Mouse (Mus musculus): Measurements from ENCODE around the gene Ttc8. TPM values are rescaled to one million over a fixed set of nuclear protein-coding genes. Genes with fewer than 3 reads are reported as not detected.

Gene Ttc8
- total RNA-seq, 1 experiment: 8.7 TPM

DNA sequence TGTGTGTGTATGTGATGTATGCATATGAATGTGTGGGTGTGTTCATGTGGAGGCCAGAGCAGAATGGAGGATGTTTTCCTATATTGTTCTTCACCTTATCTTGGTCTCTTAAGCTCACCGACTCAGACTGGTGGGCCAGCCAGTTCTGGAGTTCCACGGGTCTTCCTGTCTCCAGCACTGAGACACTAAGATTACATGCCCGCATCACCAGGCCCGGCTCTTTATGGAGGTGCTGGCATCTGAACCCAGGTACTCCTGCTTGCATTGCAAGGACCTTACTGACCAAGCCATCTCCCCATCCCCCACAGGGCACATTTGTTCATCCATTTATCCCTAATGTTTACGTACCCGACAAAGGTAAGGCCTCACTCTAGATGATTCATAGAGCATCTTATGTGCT, 89.7 kb downstream of the Ttc8 start:
- DNase-seq (ENCODE audit: low read depth, low spot score): no peak
- TF ChIP-seq CHD2 (IDR thresholded peaks at IDR 0.05; ENCODE audit: low read depth, low read length) (no peak), ZC3H11A (IDR thresholded peaks at IDR 0.05; ENCODE audit: borderline replicate concordance, low read depth, low read length) (no peak), ZNF384 (IDR thresholded peaks at IDR 0.05; ENCODE audit: low read depth, low read length) (no peak), HCFC1 (IDR thresholded peaks at IDR 0.05; ENCODE audit: borderline replicate concordance, insufficient read depth, low read length) (no peak), MAFK (IDR thresholded peaks at IDR 0.05; ENCODE audit: insufficient read depth, low read depth, low read length) (no peak)
- in situ Hi-C loops (cut with MboI; ENCODE audit: low sequenced_read_pairs in 2 of 2, unreplicated experiment in 2 of 2): no loop called here

DNA sequence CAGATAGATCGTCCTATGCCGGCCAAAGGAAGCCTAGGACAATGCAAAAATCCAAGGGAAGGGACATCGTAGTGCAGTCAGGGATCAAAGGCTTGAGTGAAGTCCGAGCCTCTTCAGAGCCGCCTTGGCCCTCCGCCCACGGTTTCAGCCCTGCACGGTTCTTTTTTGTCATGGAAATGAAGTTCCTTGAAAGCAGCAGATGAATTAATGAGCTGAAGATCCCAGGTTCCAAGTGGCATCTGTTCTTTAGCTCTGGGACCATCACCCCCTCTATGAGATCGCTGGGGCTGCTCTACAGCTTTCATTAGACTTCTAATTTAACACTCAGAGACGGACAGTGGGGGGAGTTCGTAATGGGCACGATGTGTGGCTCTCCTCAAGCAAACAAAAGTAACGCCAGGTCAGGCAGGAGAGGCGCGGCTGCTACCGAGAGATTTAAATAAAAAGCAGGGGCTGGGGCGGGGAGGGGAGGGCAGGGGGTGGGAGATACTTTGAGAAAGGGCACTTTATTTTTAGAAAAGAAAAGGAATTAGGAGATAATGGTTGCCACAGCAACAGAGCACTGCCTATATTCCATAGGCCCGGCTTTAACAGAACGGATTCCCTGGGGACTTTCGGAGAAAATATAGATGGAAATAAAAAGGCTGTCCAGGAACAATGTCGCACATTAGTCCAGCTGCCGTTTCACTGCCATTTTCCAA, 90.9 kb downstream of the Ttc8 start:
- H3K36me3 ChIP-seq (ENCODE audit: control insufficient read depth, insufficient read depth, low read length, poor library complexity, severe bottlenecking): no peaks in the 10 kb centered on the region; the same call in 1 of the 2 replicates
- no peak overlapping the region for H3K9ac ChIP-seq (ENCODE audit: insufficient read depth, low read depth, low read length, poor library complexity, severe bottlenecking)
- H3K4me3 ChIP-seq (ENCODE audit: insufficient read depth in 1 of 2, low read depth in 1 of 2, low read length in 2 of 2, poor library complexity in 1 of 2, severe bottlenecking in 1 of 2): peak overlapping the region; percentile 9 to 31; a peak in 2 of 4 replicates
- no peak overlapping the region for H3K27ac ChIP-seq (ENCODE audit: insufficient read depth, low read depth, low read length, poor library complexity, severe bottlenecking)
- TF ChIP-seq MAFK (IDR thresholded peaks at IDR 0.05; ENCODE audit: insufficient read depth, low read depth, low read length): no peak
- TF ChIP-seq CHD2 (IDR thresholded peaks at IDR 0.05; ENCODE audit: low read depth, low read length): peak; percentile 43; the same call in 1 of the 2 replicates
- no peaks in the 10 kb centered on the region for H3K9me3 ChIP-seq (ENCODE audit: control insufficient read depth, insufficient read depth, low read depth, low read length)
- H3K4me1 ChIP-seq (ENCODE audit: control insufficient read depth in 2 of 2, insufficient read depth in 2 of 2, low read length in 2 of 2, poor library complexity in 1 of 2): peaks cover 2 to 8% of the 10 kb centered on the region in 2 experiments; a peak in 2 of 4 replicates
- in situ Hi-C loops (cut with MboI; ENCODE audit: low sequenced_read_pairs in 2 of 2, unreplicated experiment in 2 of 2): no loop called here
- DNase-seq (ENCODE audit: low read depth, low spot score): peak; percentile 66

More for the DNA sequence above, 89.7 kb downstream of the Ttc8 start:
- H3K36me3 ChIP-seq (ENCODE audit: control insufficient read depth, insufficient read depth, low read length, poor library complexity, severe bottlenecking): no peaks in the 10 kb centered on the region; the same call in 1 of the 2 replicates
- no peak overlapping the region for H3K4me3 ChIP-seq (ENCODE audit: insufficient read depth in 1 of 2, low read depth in 1 of 2, low read length in 2 of 2, poor library complexity in 1 of 2, severe bottlenecking in 1 of 2)
- no peak overlapping the region for H3K9ac ChIP-seq (ENCODE audit: insufficient read depth, low read depth, low read length, poor library complexity, severe bottlenecking)
- H3K27ac ChIP-seq (ENCODE audit: insufficient read depth, low read depth, low read length, poor library complexity, severe bottlenecking): no peak overlapping the region
- H3K4me1 ChIP-seq (ENCODE audit: control insufficient read depth in 2 of 2, insufficient read depth in 2 of 2, low read length in 2 of 2, poor library complexity in 1 of 2): peaks cover 2 to 8% of the 10 kb centered on the region in 2 experiments; a peak in 2 of 4 replicates
- H3K9me3 ChIP-seq (ENCODE audit: control insufficient read depth, insufficient read depth, low read depth, low read length): no peaks in the 10 kb centered on the region

DNA sequence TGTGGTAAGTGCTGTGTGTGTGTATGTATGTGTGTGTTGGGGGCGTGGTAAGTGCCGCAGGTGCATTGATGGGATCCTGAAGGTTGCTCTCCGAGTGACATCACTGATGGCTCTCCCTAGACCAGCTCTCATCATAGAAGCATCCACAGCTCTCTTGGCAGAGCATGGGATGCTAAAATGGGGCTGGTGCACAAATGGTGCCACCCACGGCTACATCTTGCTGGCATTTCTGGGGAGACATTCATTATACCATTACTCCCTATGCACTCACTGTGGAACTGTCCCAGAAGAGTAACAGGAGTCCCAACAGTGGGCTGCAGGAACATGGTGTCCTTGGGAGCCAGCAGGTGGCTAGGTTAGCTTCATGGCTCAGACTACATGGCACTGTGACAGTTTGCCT, 95.5 kb downstream of the Ttc8 start:
- H3K4me1 ChIP-seq (ENCODE audit: control insufficient read depth in 2 of 2, insufficient read depth in 2 of 2, low read length in 2 of 2, poor library complexity in 1 of 2): peaks cover 0 to 4% of the 10 kb centered on the region in 2 experiments; a peak in 2 of 4 replicates
- in situ Hi-C loops (cut with MboI; ENCODE audit: low sequenced_read_pairs in 2 of 2, unreplicated experiment in 2 of 2): no loop called here
- H3K36me3 ChIP-seq (ENCODE audit: control insufficient read depth, insufficient read depth, low read length, poor library complexity, severe bottlenecking): no peaks in the 10 kb centered on the region; the same call in 1 of the 2 replicates
- H3K4me3 ChIP-seq (ENCODE audit: insufficient read depth in 1 of 2, low read depth in 1 of 2, low read length in 2 of 2, poor library complexity in 1 of 2, severe bottlenecking in 1 of 2): no peak overlapping the region
- no peak overlapping the region for H3K27ac ChIP-seq (ENCODE audit: insufficient read depth, low read depth, low read length, poor library complexity, severe bottlenecking)
- TF ChIP-seq MAFK (IDR thresholded peaks at IDR 0.05; ENCODE audit: insufficient read depth, low read depth, low read length) (no peak), CHD2 (IDR thresholded peaks at IDR 0.05; ENCODE audit: low read depth, low read length) (no peak), HCFC1 (IDR thresholded peaks at IDR 0.05; ENCODE audit: borderline replicate concordance, insufficient read depth, low read length) (no peak), ZNF384 (IDR thresholded peaks at IDR 0.05; ENCODE audit: low read depth, low read length) (no peak), ZC3H11A (IDR thresholded peaks at IDR 0.05; ENCODE audit: borderline replicate concordance, low read depth, low read length) (no peak)
- H3K9me3 ChIP-seq (ENCODE audit: control insufficient read depth, insufficient read depth, low read depth, low read length): no peaks in the 10 kb centered on the region
- no peak for DNase-seq (ENCODE audit: low read depth, low spot score)
- H3K9ac ChIP-seq (ENCODE audit: insufficient read depth, low read depth, low read length, poor library complexity, severe bottlenecking): no peak overlapping the region

DNA sequence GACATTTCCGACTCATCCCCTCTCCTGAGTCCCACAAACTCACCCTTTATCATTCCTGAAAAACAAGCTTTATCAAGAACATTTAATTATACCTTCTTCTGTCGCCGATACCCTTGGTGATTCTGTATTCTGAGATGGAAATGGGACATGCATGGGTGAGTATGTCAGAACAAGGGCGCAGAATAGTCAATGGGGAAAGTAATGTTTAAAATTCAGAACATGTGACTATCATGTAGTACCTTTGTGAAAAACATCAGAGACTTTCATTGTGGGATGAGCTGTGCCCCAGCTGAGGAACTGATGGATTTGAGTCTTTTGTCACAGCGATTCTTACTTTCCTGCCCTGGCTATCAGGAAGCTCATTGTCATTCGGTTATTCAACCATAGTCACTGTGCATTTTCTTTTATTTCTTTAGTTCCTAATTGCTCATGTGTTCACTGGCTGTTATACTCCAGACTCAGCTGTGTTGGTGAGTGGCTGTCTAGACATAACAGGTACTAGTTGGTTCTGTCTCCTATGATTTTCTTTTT, 104.1 kb downstream of the Ttc8 start:
- TF ChIP-seq ZNF384 (IDR thresholded peaks at IDR 0.05; ENCODE audit: low read depth, low read length): no peak
- no peak for TF ChIP-seq ZC3H11A (IDR thresholded peaks at IDR 0.05; ENCODE audit: borderline replicate concordance, low read depth, low read length)
- no peak for TF ChIP-seq MAFK (IDR thresholded peaks at IDR 0.05; ENCODE audit: insufficient read depth, low read depth, low read length)
- TF ChIP-seq CHD2 (IDR thresholded peaks at IDR 0.05; ENCODE audit: low read depth, low read length): no peak
- no peak for TF ChIP-seq HCFC1 (IDR thresholded peaks at IDR 0.05; ENCODE audit: borderline replicate concordance, insufficient read depth, low read length)
- Histone ChIP-seq H3K27ac (ENCODE audit: insufficient read depth, low read depth, low read length, poor library complexity, severe bottlenecking) (no peak overlapping the region), H3K36me3 (ENCODE audit: control insufficient read depth, insufficient read depth, low read length, poor library complexity, severe bottlenecking) (no peaks in the 10 kb centered on the region), H3K4me1 (ENCODE audit: control insufficient read depth in 2 of 2, insufficient read depth in 2 of 2, low read length in 2 of 2, poor library complexity in 1 of 2) (no peaks in the 10 kb centered on the region), H3K4me3 (ENCODE audit: insufficient read depth in 1 of 2, low read depth in 1 of 2, low read length in 2 of 2, poor library complexity in 1 of 2, severe bottlenecking in 1 of 2) (no peak overlapping the region), H3K9ac (ENCODE audit: insufficient read depth, low read depth, low read length, poor library complexity, severe bottlenecking) (no peak overlapping the region), H3K9me3 (ENCODE audit: control insufficient read depth, insufficient read depth, low read depth, low read length) (no peaks in the 10 kb centered on the region)
- no peak for DNase-seq (ENCODE audit: low read depth, low spot score)
- in situ Hi-C loops (cut with MboI; ENCODE audit: low sequenced_read_pairs in 2 of 2, unreplicated experiment in 2 of 2): no loop called here
